Mouse (Mus musculus): Measurements from ENCODE around the gene Clec2e.

Clec2e gene

GRCm38 (mm10) chr6:129058013-129058412 is 42.7 kb downstream of the Clec2e start:
- DNase-seq (ENCODE audit: low read depth, low spot score): no peak

DNA sequence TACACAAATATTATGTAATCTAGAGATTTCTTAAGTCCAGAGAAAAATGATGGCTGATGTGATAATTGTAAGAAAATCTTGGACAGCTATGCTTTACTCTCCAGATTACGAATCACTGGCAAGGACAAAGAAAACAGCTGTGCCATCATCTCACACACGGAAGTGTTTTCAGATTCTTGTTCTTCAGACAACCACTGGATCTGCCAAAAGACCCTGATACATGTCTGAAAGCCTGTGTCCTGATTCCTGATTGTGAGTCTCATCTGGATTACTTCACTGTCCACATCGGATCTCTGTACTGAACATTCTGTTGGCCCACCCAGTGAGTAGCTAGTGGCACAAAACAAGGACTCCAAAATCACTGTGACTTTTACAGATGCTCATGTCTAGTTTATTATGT is 44.5 kb downstream of the Clec2e start:
- no peak for DNase-seq (ENCODE audit: low read depth, low spot score)

DNA sequence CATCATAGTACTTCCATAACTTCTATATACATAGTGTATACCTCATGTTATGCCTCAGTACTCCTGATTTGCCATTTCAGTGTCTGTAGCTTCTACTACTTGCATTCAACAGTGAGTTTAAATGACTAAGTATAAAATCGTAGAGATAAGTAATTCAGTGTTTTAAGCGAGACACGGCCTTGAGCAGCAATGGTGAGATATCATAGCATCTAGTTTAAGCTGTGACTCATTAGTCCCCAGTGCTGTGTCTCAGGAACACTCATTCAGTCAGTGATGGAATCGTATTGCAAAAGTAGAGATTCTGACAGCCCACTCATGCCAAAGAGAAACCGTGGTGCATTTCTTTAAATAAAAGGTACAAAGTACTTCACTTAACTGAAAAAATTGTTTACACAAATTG is 49.0 kb downstream of the Clec2e start:
- no peak for DNase-seq (ENCODE audit: low read depth, low spot score)

GRCm38 (mm10) chr6:129051086-129051485 is 49.6 kb downstream of the Clec2e start:
- DNase-seq (ENCODE audit: low read depth, low spot score): no peak

GRCm38 (mm10) chr6:129049596-129050251 is 51.0 kb downstream of the Clec2e start:
- DNase-seq (ENCODE audit: low read depth, low spot score): no peak

- DNase-seq (ENCODE audit: low read depth, low spot score): no peak
Measured at GRCm38 (mm10) chr6:129048857-129049473, 51.7 kb downstream of the Clec2e start.

GRCm38 (mm10) chr6:129048381-129048780 is 52.3 kb downstream of the Clec2e start:
- DNase-seq (ENCODE audit: low read depth, low spot score): no peak

DNA sequence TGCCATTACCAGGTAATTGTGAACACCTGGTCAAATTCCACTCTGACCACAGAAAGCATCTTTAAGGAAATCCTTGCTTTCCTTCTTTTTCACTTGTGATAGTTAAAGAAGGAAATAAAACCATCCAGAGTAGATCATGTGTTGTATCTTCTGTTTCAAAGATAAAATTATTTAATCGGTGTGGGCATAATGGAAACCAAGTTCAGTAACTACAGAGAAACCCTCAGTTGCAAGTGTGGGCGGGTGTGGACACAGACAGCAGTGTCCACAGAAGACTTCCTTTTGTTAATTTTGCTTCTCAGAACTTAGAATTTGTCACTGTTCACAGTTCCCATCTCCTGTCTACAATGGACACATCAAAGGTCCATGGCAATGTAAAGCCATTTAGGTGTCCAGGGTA is 55.1 kb downstream of the Clec2e start, which contains the start of gene Klrb1f:
Klrb1f (plus strand) TSS at position 301 of the 400 bp plus-strand sequence.
- no peak for DNase-seq (ENCODE audit: low read depth, low spot score)

DNA sequence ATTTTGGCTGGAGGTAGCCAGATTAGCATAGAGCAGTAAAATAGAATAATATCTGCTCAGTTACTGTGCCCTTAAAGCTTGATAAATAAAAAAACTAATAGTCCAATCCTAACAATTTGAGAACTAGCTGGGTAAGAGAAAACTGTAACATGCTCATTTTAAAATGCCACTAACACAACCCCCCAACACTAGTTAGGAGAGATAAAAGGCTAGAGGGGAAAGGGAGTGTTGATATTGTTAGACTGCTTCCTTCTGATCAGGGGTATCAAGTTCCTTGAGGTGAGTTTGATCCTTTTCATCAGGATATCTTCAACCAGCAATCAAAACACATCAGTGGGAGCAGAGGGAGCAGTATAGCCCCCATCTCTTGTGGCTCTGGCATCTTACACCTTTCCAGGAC is 58.2 kb downstream of the Clec2e start:
- DNase-seq (ENCODE audit: low read depth, low spot score): no peak

All from c-Kit-negative CD71-positive TER-119-positive erythroid progenitor cells, embryonic 14.5 days (primary cell).